Mouse (Mus musculus): ENCODE results near the gene Ssna1.

- TF ChIP-seq MYC (IDR thresholded peaks at IDR 0.05; ENCODE audit: low read depth, low read length) (peak; percentile 77; the same call in 1 of the 2 replicates), ZC3H11A (IDR thresholded peaks at IDR 0.05; ENCODE audit: low read depth, low read length) (no peak), EP300 (IDR thresholded peaks at IDR 0.05; ENCODE audit: low read length) (no peak), CTCF (conservative IDR thresholded peaks at IDR 0.05 in 1 of 2, IDR thresholded peaks at IDR 0.05 in 1 of 2; ENCODE audit: low read depth in 2 of 2, low read length in 2 of 2) (no peak), JUND (conservative IDR thresholded peaks at IDR 0.05; ENCODE audit: low read depth, low read length) (no peak), CHD2 (IDR thresholded peaks at IDR 0.05; ENCODE audit: low read length) (no peak), MAZ (IDR thresholded peaks at IDR 0.05; ENCODE audit: low read depth, low read length) (no peak), KAT2A (IDR thresholded peaks at IDR 0.05; ENCODE audit: insufficient replicate concordance, low read length) (0 out of 2 replicates have a peak, but pooled peaks have one; percentile 61), MAFK (IDR thresholded peaks at IDR 0.05; ENCODE audit: insufficient replicate concordance, low read length) (no peak)
Observed at GRCm38 (mm10) chr2:25224492-25224765, 47.8 kb downstream of the Ssna1 start, which contains the start of gene Tubb4b.

All from CH12.LX (cell line).